Mouse (Mus musculus) intestine, postnatal 0 days (tissue): ENCODE results near the gene Trio. TPM values are rescaled to one million over a fixed set of nuclear protein-coding genes. Genes with fewer than 3 reads are reported as not detected.
A peak's percentile ranks its signal among the peaks of the same experiment; 100 is the strongest.

Source experiments
- ATAC-seq: fragments of 200-750 bp; cut with Nextera tagmentation; 2 replicates; pipeline ENCODE4 v1.8.0; 2017; ENCODE audit warnings: mild to moderate bottlenecking, moderate TSS enrichment, moderate library complexity
- H3K27ac ChIP-seq: fragments of 300-500 bp; sonication (generic); 2 replicates; pipeline ENCODE4 v1.5.1; 2014; ENCODE audit warnings: mild to moderate bottlenecking, low read depth, low read length, moderate library complexity
- H3K27me3 ChIP-seq: fragments of 300-500 bp; sonication (generic); replicated peaks from 2 replicates; pipeline ENCODE4 v1.6.1; 2014; ENCODE audit warnings: low read length, mixed read lengths; ENCODE audit not compliant: control insufficient read depth, insufficient read depth
- H3K36me3 ChIP-seq: fragments of 300-500 bp; sonication (generic); 2 replicates; pipeline ENCODE4 v1.6.1; 2014; ENCODE audit warnings: mild to moderate bottlenecking, moderate library complexity; ENCODE audit not compliant: control insufficient read depth, insufficient read depth
- H3K4me1 ChIP-seq: fragments of 300-500 bp; sonication (generic); replicated peaks from 2 replicates; pipeline ENCODE4 v1.6.1; 2014; ENCODE audit warnings: antibody characterized with exemption, low read length, mixed read lengths; ENCODE audit not compliant: control insufficient read depth, insufficient read depth
- H3K4me2 ChIP-seq: fragments of 300-500 bp; sonication (generic); replicated peaks from 2 replicates; pipeline ENCODE4 v1.6.1; 2014; ENCODE audit warnings: low read depth, mild to moderate bottlenecking, moderate library complexity
- H3K4me3 ChIP-seq: fragments of 300-500 bp; sonication (generic); 2 replicates; pipeline ENCODE4 v1.5.1; 2014; ENCODE audit warnings: low read depth, low read length
- H3K9ac ChIP-seq: fragments of 300-500 bp; sonication (generic); 2 replicates; pipeline ENCODE4 v1.6.1; 2014; ENCODE audit warnings: mild to moderate bottlenecking, low read depth, low read length
- H3K9me3 ChIP-seq: fragments of 300-500 bp; sonication (generic); 2 replicates; pipeline ENCODE4 v1.6.1; 2016; ENCODE audit warnings: mixed run types; ENCODE audit not compliant: control insufficient read depth
- CTCF ChIP-seq: sonication (generic); IDR thresholded peaks from 2 replicates; pipeline ENCODE4 v1.5.1; 2016; ENCODE audit warnings: low read depth, mild to moderate bottlenecking, control low read depth, antibody characterized with exemption, moderate library complexity
- WGBS: fragments of 180-500 bp; shearing (Covaris S2); extraction: QIAGEN DNeasy Blood & Tissue Kit; methylation state at CpG from one replicate; pipeline ENCODE4 v1.1.7; 2014; 5-methylcytosine and 5-hydroxymethylcytosine counted together
- polyA plus RNA-seq: library from polyadenylated mRNA; unstranded; fragments of >200 nt; fragmentation: Nextera tagmentation; extraction: Ambion mirVana; gene quantifications from 2 replicates; pipeline ENCODE4 v1.2.1, GENCODE M21; 2015

Gene Trio
- 10.0 and 11.8 TPM in 2 replicates for polyA plus RNA-seq

DNA sequence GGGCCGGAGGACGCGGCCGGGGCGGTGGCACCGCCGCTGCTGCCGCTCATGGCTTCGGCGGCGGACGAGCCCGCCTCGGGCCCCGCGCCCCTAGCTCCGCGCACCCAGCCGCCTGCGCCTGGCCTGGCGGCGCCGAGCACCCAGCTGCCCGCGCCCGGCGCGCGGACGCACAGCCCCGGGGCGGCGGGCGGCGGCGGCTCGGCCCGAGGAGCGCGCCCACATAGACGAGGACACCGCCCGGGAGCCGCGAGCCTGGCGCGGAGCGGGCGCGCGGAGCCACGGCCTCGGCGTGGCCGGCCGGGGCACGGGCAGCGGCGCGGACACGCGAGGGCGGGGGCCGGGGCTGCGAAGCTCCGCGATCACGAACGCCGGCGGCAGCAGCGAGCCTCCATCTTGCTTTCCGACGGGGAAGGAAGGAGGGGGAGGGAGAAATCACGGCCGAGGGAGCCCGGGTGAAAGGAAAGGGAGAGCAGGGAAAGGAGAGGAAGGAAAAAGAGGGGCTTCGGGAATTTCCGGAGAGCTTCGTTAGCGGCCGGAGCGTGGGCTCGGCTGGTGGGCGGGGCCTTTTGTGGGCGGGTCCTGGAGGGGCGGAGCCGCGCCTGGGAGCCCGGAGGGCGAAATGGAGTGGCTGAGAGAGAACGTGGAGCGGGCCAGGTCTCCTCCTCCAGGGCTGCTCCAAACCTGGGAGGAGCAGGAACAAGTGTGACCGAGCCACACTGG, at the start of gene Trio:
Gene Trio (minus strand): TSS at position 402 of the 720 bp plus-strand sequence.
- Histone ChIP-seq H3K36me3 (no peaks in the 10 kb centered on the region), H3K27me3 (no peaks in the 10 kb centered on the region), H3K9me3 (no peaks in the 10 kb centered on the region), H3K4me2 (peak within 1 kb of the TSS; percentile 97), H3K9ac (peak within 1 kb of the TSS; percentile 95), H3K27ac (peak within 1 kb of the TSS; percentile 96), H3K4me1 (peaks cover 7% of the 10 kb centered on the region), H3K4me3 (peak within 1 kb of the TSS; percentile 87)
- no peak for TF ChIP-seq CTCF
- peak; percentile 98 for ATAC-seq
- WGBS: under 1% methylated on average over 78 of the region's 94 CpGs

DNA sequence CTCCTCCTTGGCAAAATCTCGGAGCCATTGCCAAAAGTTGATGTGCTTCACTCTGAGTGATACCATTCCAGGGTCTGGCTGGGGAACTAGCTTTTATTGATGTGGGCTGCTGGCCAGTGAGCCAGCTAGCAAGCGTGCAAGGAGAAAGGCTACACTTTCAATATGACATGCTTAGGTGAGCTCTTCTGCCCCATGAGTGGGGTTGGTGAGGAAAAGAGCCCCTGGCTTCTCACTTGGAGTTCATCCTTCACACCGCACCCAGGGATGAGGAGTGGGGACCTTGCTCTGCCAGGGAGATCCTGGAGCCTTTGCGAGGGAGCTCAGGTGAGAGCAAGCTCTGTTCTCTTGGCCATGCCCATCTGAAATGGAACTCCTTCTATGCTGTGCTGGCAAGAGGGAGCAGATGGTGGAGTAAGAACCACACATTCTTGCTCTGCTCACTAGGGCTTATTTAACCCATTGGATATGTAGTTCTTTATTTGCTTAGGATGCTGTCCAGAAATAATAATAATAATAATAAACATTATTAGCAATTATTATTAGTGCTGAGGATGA, 48.8 kb upstream of the Trio start:
- no peak for ATAC-seq
- 83% methylated on average over 4 of the region's 4 CpGs for WGBS
- Histone ChIP-seq H3K4me2 (no peak overlapping the region), H3K4me1 (no peaks in the 10 kb centered on the region), H3K27me3 (no peaks in the 10 kb centered on the region), H3K9ac (no peak overlapping the region), H3K27ac (no peak overlapping the region), H3K9me3 (no peaks in the 10 kb centered on the region), H3K4me3 (no peak overlapping the region), H3K36me3 (no peaks in the 10 kb centered on the region)
- TF ChIP-seq CTCF: no peak

DNA sequence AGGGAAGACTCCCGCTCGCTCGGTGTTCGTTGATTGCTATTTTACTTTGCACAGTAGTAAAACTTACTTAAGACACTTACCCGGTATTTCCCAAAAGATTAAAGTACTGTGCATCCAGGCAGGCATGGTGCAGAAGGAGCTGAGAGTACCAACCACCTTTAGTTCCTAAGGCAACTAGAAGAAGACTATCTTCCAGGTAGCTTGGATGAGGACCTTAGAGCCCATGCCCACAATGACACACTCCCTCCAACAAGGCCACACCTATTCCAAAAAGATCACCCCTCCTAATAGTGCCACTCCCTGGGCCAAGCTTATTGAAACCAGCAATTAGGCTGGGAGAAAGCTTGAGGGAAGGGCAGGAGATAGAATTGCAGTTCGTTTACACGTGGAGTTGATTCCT, 46.0 kb upstream of the Trio start:
- Histone ChIP-seq H3K4me2 (no peak overlapping the region), H3K27ac (no peak overlapping the region), H3K27me3 (no peaks in the 10 kb centered on the region), H3K4me1 (no peaks in the 10 kb centered on the region), H3K36me3 (no peaks in the 10 kb centered on the region), H3K9ac (no peak overlapping the region), H3K9me3 (no peaks in the 10 kb centered on the region), H3K4me3 (no peak overlapping the region)
- TF ChIP-seq CTCF: no peak
- 51% methylated on average over 7 of the region's 7 CpGs for WGBS
- no peak for ATAC-seq

DNA sequence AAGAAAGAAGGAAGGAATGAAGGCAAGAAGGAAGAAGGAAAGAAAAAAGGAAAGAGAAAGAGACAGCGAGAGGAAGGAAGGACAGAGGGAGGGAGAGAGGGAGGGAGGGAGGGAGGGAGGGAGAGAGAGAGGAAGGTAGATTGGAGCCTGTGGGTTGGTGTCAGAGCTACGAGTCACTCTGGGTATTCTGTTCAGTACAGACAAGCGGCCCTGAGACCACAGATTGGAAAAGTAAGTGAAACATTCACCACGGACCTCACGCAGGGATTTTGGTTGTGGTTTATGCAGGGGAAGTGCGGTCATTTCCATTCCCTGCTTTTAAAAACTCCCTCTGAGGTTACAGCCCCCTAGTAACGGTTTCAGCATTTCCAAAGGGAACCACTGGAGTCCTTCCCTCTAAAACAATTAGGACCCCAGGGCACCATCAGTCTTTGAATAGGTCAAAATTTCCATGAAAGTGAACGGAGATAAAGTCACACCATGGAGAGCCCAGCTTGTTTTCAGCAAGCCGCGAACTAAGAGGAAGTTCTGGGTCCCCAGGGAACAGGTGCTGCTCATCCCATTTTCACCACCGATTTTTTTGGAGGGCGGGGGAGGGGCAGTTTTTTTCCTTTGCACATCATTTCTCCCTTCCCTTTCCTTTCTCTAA, 45.2 kb upstream of the Trio start:
- Histone ChIP-seq H3K4me3 (no peak overlapping the region), H3K9ac (no peak overlapping the region), H3K4me1 (no peaks in the 10 kb centered on the region), H3K9me3 (no peaks in the 10 kb centered on the region), H3K27ac (no peak overlapping the region), H3K36me3 (no peaks in the 10 kb centered on the region), H3K4me2 (no peak overlapping the region), H3K27me3 (no peaks in the 10 kb centered on the region)
- 10% methylated on average over 12 of the region's 12 CpGs for WGBS
- no peak for TF ChIP-seq CTCF
- ATAC-seq: no peak

DNA sequence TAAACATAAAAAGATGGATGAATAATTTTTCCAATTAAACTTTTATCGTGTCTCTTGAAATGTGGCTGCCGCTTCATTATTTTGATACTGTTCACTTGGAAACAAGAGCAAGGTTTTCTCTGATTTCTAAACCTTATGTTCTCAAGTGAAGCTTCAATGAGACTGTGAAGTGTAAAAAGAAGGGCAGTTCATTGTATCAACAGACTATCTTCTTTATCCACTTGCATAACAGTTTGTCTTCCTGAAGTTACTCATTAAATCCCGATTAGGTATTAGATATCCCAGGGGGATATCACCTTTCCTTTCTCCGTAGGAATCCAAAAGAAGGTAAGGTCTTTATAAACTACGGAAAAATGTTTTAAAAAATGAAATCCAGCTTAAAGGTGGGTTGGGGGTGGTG, 44.6 kb upstream of the Trio start:
- H3K27ac ChIP-seq: no peak overlapping the region
- WGBS: 60% methylated on average over 5 of the region's 5 CpGs

DNA sequence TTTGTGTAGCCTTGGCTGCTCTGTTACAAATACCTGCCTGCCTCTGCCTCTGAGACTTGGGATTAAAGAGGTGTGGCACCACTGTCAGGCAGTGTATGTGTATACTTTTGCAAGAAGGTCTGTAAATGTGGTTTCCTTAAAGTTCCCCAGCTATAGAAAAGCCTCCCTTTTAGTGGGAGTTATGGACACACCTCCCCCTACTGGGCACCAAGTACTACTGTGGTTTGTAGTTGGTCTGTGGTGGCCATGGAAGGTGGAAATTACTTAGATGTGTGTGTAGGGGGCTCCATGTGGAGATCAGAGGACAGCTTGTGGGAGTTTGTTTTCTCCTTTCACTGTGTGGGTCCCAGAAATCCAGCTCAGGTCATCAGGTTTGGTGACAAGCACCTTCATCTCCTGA, 41.7 kb upstream of the Trio start:
- TF ChIP-seq CTCF: peak; percentile 69
- Histone ChIP-seq H3K27me3 (no peaks in the 10 kb centered on the region), H3K9me3 (no peaks in the 10 kb centered on the region), H3K27ac (no peak overlapping the region), H3K4me2 (no peak overlapping the region), H3K9ac (no peak overlapping the region), H3K4me3 (no peak overlapping the region), H3K36me3 (no peaks in the 10 kb centered on the region), H3K4me1 (no peaks in the 10 kb centered on the region)
- no peak for ATAC-seq

More for the DNA sequence above, 44.6 kb upstream of the Trio start:
- no peaks in the 10 kb centered on the region for H3K36me3 ChIP-seq
- no peak overlapping the region for H3K9ac ChIP-seq
- no peak overlapping the region for H3K4me3 ChIP-seq
- ATAC-seq: no peak
- no peaks in the 10 kb centered on the region for H3K4me1 ChIP-seq
- H3K4me2 ChIP-seq: no peak overlapping the region
- H3K9me3 ChIP-seq: no peaks in the 10 kb centered on the region
- H3K27me3 ChIP-seq: no peaks in the 10 kb centered on the region
- TF ChIP-seq CTCF: no peak
